Mouse (Mus musculus) heart, adult 9 months (tissue): ENCODE measurements around the gene Adprm.

Experiments used
- DNase-seq, 2 experiments: peaks; one replicate each; pipeline ENCODE4 v3.0.0; 2022; ENCODE audit warnings: low spot score in 2 of 2

The Adprm gene

GRCm38 (mm10) chr11:67076781-67077180 is 24.4 kb upstream of the Adprm start:
- no peak for DNase-seq

GRCm38 (mm10) chr11:67075036-67075435 is 22.6 kb upstream of the Adprm start:
- DNase-seq = no peak

GRCm38 (mm10) chr11:67072615-67073130 is 20.3 kb upstream of the Adprm start:
- DNase-seq = no peak

GRCm38 (mm10) chr11:67067741-67068140 is 15.3 kb upstream of the Adprm start:
- no peak for DNase-seq

GRCm38 (mm10) chr11:67062726-67063125 is 10.3 kb upstream of the Adprm start:
- no peak for DNase-seq

GRCm38 (mm10) chr11:67061311-67061710 is 8.9 kb upstream of the Adprm start:
- no peak for DNase-seq

- no peak for DNase-seq
Measured at GRCm38 (mm10) chr11:67054754-67055365, 2.5 kb upstream of the Adprm start.

GRCm38 (mm10) chr11:67051676-67052320 is 596 bp downstream of the Adprm start:
- no peak for DNase-seq

GRCm38 (mm10) chr11:67049256-67049655 is 3.1 kb downstream of the Adprm start:
- no peak for DNase-seq

GRCm38 (mm10) chr11:67048496-67048895 is 3.9 kb downstream of the Adprm start:
- no peak for DNase-seq

GRCm38 (mm10) chr11:67047199-67047598 is 5.2 kb downstream of the Adprm start:
- no peak for DNase-seq

- no peak for DNase-seq
Measured at GRCm38 (mm10) chr11:67044959-67045358, 7.4 kb downstream of the Adprm start.

GRCm38 (mm10) chr11:67043007-67043406 is 9.4 kb downstream of the Adprm start:
- DNase-seq = no peak

- DNase-seq = no peak
Measured at GRCm38 (mm10) chr11:67040483-67040882, 11.9 kb downstream of the Adprm start.

- no peak for DNase-seq
Measured at GRCm38 (mm10) chr11:67039799-67040198, 12.6 kb downstream of the Adprm start.

- DNase-seq = no peak
Measured at GRCm38 (mm10) chr11:67036892-67037291, 15.5 kb downstream of the Adprm start.

- no peak for DNase-seq
Measured at GRCm38 (mm10) chr11:67036229-67036628, 16.2 kb downstream of the Adprm start.

GRCm38 (mm10) chr11:67034775-67035485 is 17.5 kb downstream of the Adprm start:
- no peak for DNase-seq

GRCm38 (mm10) chr11:67031603-67031915 is 20.8 kb downstream of the Adprm start:
- no peak for DNase-seq

GRCm38 (mm10) chr11:67030904-67031602 is 21.3 kb downstream of the Adprm start:
- no peak for DNase-seq

GRCm38 (mm10) chr11:67024867-67025477 is 27.4 kb downstream of the Adprm start, which contains the start of gene Tmem220:
Tmem220 (plus strand) TSS chr11:67025154.
- peak; percentile 90 to 91 for DNase-seq
